Mouse (Mus musculus) activated CD4-positive, CD25-positive, alpha-beta regulatory T cell (primary cell): ENCODE data around the gene Man1a2. TPM values are rescaled to one million over a fixed set of nuclear protein-coding genes. Genes with fewer than 3 reads are reported as not detected.

ENCODE experiments used
- polyA plus RNA-seq, 2 experiments: library from polyadenylated mRNA; unstranded; fragments of 100-300 nt; shearing (Covaris generic); gene quantifications; one replicate each; pipeline ENCODE4 v1.2.1; 2017

Gene Man1a2
- 100 to 1,000 TPM; 111 to 128 TPM for polyA plus RNA-seq

DNA sequence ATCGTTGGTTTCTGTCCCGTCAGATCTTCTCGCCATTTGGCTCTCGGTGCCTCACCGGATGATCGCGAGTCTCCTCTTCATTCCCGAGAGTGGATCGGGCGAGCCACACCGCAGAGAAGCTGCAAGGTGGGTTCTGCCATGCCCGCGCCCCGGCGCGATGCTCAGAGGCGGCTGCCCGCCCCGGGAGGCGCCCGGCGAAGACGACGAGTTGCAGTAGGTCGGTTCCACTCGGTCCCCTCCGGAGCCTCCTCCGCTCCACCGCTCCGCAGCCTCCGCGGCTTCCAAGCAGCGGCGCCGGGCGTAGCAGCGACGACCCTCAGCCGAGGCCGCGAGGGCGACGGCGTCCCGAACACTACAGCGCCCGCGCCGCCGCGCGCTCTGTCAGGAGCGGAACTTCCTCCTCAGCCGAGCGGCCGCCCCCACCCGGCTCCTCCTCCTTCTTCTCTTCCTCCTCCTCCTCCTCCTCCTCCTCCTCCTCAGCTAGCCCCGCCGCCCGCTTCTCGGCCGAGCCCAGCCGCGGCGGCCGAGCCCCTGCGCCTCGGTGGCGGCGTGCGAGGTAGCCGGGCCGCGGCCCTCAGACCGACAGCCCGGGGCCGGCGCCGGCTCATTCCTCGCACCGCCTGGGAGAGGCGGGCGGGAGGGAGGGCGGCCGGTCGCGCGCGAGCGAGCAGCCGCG is at the start of gene Man1a2:
Man1a2 (minus strand) TSS at position 417 of the 676 bp plus-strand sequence.

Other genes with a start within 250 kb of the Man1a2 start
- gene Tent5c, start 196.2 kb downstream of the Man1a2 start, polyA plus RNA-seq = 10 to 100 TPM; 28.3 to 50.1 TPM
- not detected for gene Vtcn1, start 140.0 kb upstream of the Man1a2 start, polyA plus RNA-seq
- gene Trim45, start 236.7 kb upstream of the Man1a2 start, polyA plus RNA-seq = under 1 TPM; 0.61 to 0.92 TPM